Mouse (Mus musculus) hindbrain, embryonic 11.5 days (tissue): ENCODE results near the gene G6pc3. TPM values are rescaled to one million over a fixed set of nuclear protein-coding genes. Genes with fewer than 3 reads are reported as not detected.
A peak's percentile ranks its signal among the peaks of the same experiment; 100 is the strongest.

ENCODE experiments used
- ATAC-seq: fragments of 200-750 bp; cut with Nextera tagmentation; 2 replicates; pipeline ENCODE4 v1.8.0; 2017; ENCODE audit warnings: mild to moderate bottlenecking, moderate TSS enrichment, moderate library complexity; ENCODE audit not compliant: low FRiP score
- DNase-seq: peaks from one replicate; pipeline ENCODE4 v3.0.0-alpha.2; 2015; ENCODE audit warnings: low spot score
- H3K27ac ChIP-seq: fragments of 300-500 bp; sonication (generic); 2 replicates; pipeline ENCODE4 v1.5.1; 2014; ENCODE audit warnings: mild to moderate bottlenecking, low read depth, low read length
- H3K27me3 ChIP-seq: fragments of 300-500 bp; sonication (generic); 2 replicates; pipeline ENCODE4 v1.6.1; 2014; ENCODE audit warnings: mild to moderate bottlenecking, low read length, moderate library complexity, mixed read lengths; ENCODE audit not compliant: control insufficient read depth, insufficient read depth
- H3K36me3 ChIP-seq: fragments of 300-500 bp; sonication (generic); 2 replicates; pipeline ENCODE4 v1.6.1; 2014; ENCODE audit warnings: mild to moderate bottlenecking, low read length, moderate library complexity, mixed read lengths; ENCODE audit not compliant: control insufficient read depth, insufficient read depth
- H3K4me1 ChIP-seq: fragments of 300-500 bp; sonication (generic); replicated peaks from 2 replicates; pipeline ENCODE4 v1.6.1; 2014; ENCODE audit warnings: low read length, mixed read lengths; ENCODE audit not compliant: control insufficient read depth, insufficient read depth
- H3K4me2 ChIP-seq: fragments of 300-500 bp; sonication (generic); replicated peaks from 2 replicates; pipeline ENCODE4 v1.6.1; 2014; ENCODE audit warnings: mild to moderate bottlenecking, low read depth, low read length
- H3K4me3 ChIP-seq: fragments of 300-500 bp; sonication (generic); 2 replicates; pipeline ENCODE4 v1.5.1; 2014; ENCODE audit warnings: low read depth, low read length
- H3K9ac ChIP-seq: fragments of 300-500 bp; sonication (generic); 2 replicates; pipeline ENCODE4 v1.6.1; 2014; ENCODE audit warnings: low read depth, low read length
- H3K9me3 ChIP-seq: fragments of 300-500 bp; sonication (generic); 2 replicates; pipeline ENCODE4 v1.6.1; 2016; ENCODE audit warnings: low read length; ENCODE audit not compliant: control insufficient read depth
- WGBS: fragments of 180-500 bp; shearing (Covaris S2); extraction: QIAGEN DNeasy Blood & Tissue Kit; methylation state at CpG from one replicate; pipeline ENCODE4 v1.1.7; 2014; 5-methylcytosine and 5-hydroxymethylcytosine counted together
- polyA plus RNA-seq: library from polyadenylated mRNA; unstranded; fragments of >200 nt; fragmentation: Nextera tagmentation; extraction: Ambion mirVana; gene quantifications from 2 replicates; pipeline ENCODE4 v1.2.1, GENCODE M21; 2014

G6pc3 gene
- polyA plus RNA-seq, 1 experiment from 2014 or later, result 31.9 TPM

- Histone ChIP-seq H3K4me2 (peak overlapping the region; percentile 27), H3K9ac (no peak overlapping the region), H3K9me3 (no peaks in the 10 kb centered on the region), H3K4me3 (peak overlapping the region; percentile 22; the same call in 1 of the 2 replicates), H3K36me3 (no peaks in the 10 kb centered on the region; the same call in 1 of the 2 replicates), H3K27ac (peak overlapping the region; percentile 75), H3K27me3 (no peaks in the 10 kb centered on the region), H3K4me1 (peaks cover 26% of the 10 kb centered on the region)
- WGBS, result 73% methylated on average over 14 of the region's 14 CpGs
- DNase-seq (no peak), ATAC-seq (peak; percentile 26; the same call in 1 of the 2 replicates)
These were observed 30.0 kb downstream of the G6pc3 start for GRCm38 (mm10) chr11:102219247-102219993.

- Histone ChIP-seq H3K9ac (no peak overlapping the region), H3K4me3 (no peak overlapping the region), H3K36me3 (no peaks in the 10 kb centered on the region; the same call in 1 of the 2 replicates), H3K4me2 (no peak overlapping the region), H3K9me3 (no peaks in the 10 kb centered on the region), H3K27ac (no peak overlapping the region), H3K4me1 (peaks cover 28% of the 10 kb centered on the region), H3K27me3 (no peaks in the 10 kb centered on the region)
- ATAC-seq (no peak), DNase-seq (no peak)
- 87% methylated on average over 4 of the region's 4 CpGs for WGBS
These were observed 30.6 kb downstream of the G6pc3 start for GRCm38 (mm10) chr11:102219994-102220346.

- Histone ChIP-seq H3K27ac (no peak overlapping the region), H3K27me3 (no peaks in the 10 kb centered on the region), H3K4me2 (no peak overlapping the region), H3K9ac (no peak overlapping the region), H3K36me3 (no peaks in the 10 kb centered on the region; the same call in 1 of the 2 replicates), H3K9me3 (no peaks in the 10 kb centered on the region), H3K4me1 (peaks cover 32% of the 10 kb centered on the region), H3K4me3 (no peak overlapping the region)
- 62% methylated on average over 6 of the region's 6 CpGs for WGBS
- ATAC-seq (no peak), DNase-seq (no peak)
These were observed 31.0 kb downstream of the G6pc3 start for GRCm38 (mm10) chr11:102220451-102220850.

- H3K27me3 ChIP-seq, result no peaks in the 10 kb centered on the region
- H3K36me3 ChIP-seq, result no peaks in the 10 kb centered on the region; the same call in 1 of the 2 replicates
- DNase-seq (no peak), ATAC-seq (no peak)
- no peaks in the 10 kb centered on the region for H3K9me3 ChIP-seq
- H3K4me1 ChIP-seq, result peaks cover 37% of the 10 kb centered on the region
- H3K27ac ChIP-seq, result no peak overlapping the region
- 87% methylated on average over 8 of the region's 8 CpGs for WGBS
- H3K4me2 ChIP-seq, result no peak overlapping the region
- no peak overlapping the region for H3K9ac ChIP-seq
- no peak overlapping the region for H3K4me3 ChIP-seq
These were observed 32.0 kb downstream of the G6pc3 start for GRCm38 (mm10) chr11:102221243-102221953.

GRCm38 (mm10) chr11:102221954-102222351 is 32.5 kb downstream of the G6pc3 start:
- no peak overlapping the region for H3K4me2 ChIP-seq
- no peak overlapping the region for H3K27ac ChIP-seq
- no peaks in the 10 kb centered on the region for H3K9me3 ChIP-seq
- no peak overlapping the region for H3K9ac ChIP-seq
- H3K4me3 ChIP-seq, result no peak overlapping the region
- H3K4me1 ChIP-seq, result peaks cover 41% of the 10 kb centered on the region
- H3K27me3 ChIP-seq, result no peaks in the 10 kb centered on the region
- ATAC-seq (no peak), DNase-seq (no peak)
- WGBS, result 75% methylated on average over 8 of the region's 8 CpGs
- H3K36me3 ChIP-seq, result no peaks in the 10 kb centered on the region; the same call in 1 of the 2 replicates

GRCm38 (mm10) chr11:102223166-102223565 is 33.7 kb downstream of the G6pc3 start:
- H3K4me3 ChIP-seq, result no peak overlapping the region
- no peaks in the 10 kb centered on the region; the same call in 1 of the 2 replicates for H3K36me3 ChIP-seq
- peak; percentile 80 for DNase-seq
- no peak for ATAC-seq
- H3K9ac ChIP-seq, result no peak overlapping the region
- H3K27me3 ChIP-seq, result no peaks in the 10 kb centered on the region
- no peak overlapping the region for H3K4me2 ChIP-seq
- no peaks in the 10 kb centered on the region for H3K9me3 ChIP-seq
- H3K4me1 ChIP-seq, result peaks cover 40% of the 10 kb centered on the region
- 43% methylated on average over 6 of the region's 6 CpGs for WGBS
- H3K27ac ChIP-seq, result 0 out of 2 replicates have a peak overlapping the region, but pooled peaks have one; percentile 20

GRCm38 (mm10) chr11:102224686-102225085 is 35.3 kb downstream of the G6pc3 start:
- Histone ChIP-seq H3K9ac (peak overlapping the region; percentile 34; the same call in 1 of the 2 replicates), H3K4me2 (peak overlapping the region; percentile 35), H3K4me1 (peaks cover 27% of the 10 kb centered on the region), H3K9me3 (no peaks in the 10 kb centered on the region), H3K36me3 (no peaks in the 10 kb centered on the region; the same call in 1 of the 2 replicates), H3K27me3 (no peaks in the 10 kb centered on the region), H3K27ac (no peak overlapping the region), H3K4me3 (peak overlapping the region; percentile 12)
- ATAC-seq (no peak), DNase-seq (no peak)
- 8% methylated on average over 22 of the region's 22 CpGs for WGBS

- no peak overlapping the region for H3K4me3 ChIP-seq
- H3K4me1 ChIP-seq, result peaks cover 27% of the 10 kb centered on the region
- H3K27me3 ChIP-seq, result no peaks in the 10 kb centered on the region
- DNase-seq, result no peak
- peak overlapping the region; percentile 35; the same call in 1 of the 2 replicates for H3K4me2 ChIP-seq
- no peaks in the 10 kb centered on the region for H3K9me3 ChIP-seq
- H3K9ac ChIP-seq, result no peak overlapping the region
- no peak for ATAC-seq
- 75% methylated on average over 5 of the region's 5 CpGs for WGBS
- H3K36me3 ChIP-seq, result no peaks in the 10 kb centered on the region; the same call in 1 of the 2 replicates
- no peak overlapping the region for H3K27ac ChIP-seq
These were observed 35.8 kb downstream of the G6pc3 start for GRCm38 (mm10) chr11:102225221-102225620.
